Mouse (Mus musculus) frontal cortex, postnatal 10 days (tissue): ENCODE data around the gene Olfr1216.
"Not testable (repeated sequence)": the region's sequence is repeated elsewhere in the genome, so short reads cannot be mapped to it uniquely, and the experiment has no call there.

Experiments used
- DNase-seq, 2 experiments: peaks; one replicate each; pipeline ENCODE4 v3.0.0; 2022; ENCODE audit warnings: low spot score in 2 of 2, mixed read lengths in 1 of 2

The Olfr1216 gene

GRCm38 (mm10) chr2:89018240-89018639, at the start of gene Olfr1216:
Gene Olfr1216, minus strand, starts transcription at chr2:89018340.
- DNase-seq: no peak

- DNase-seq: no peak
These were observed 42.9 kb upstream of the Olfr1216 start, which contains the start of gene Olfr1218 for GRCm38 (mm10) chr2:89061087-89061486. Gene Olfr1218, minus strand, starts transcription at chr2:89061187.

- no peak for DNase-seq
These were observed 13.8 kb upstream of the Olfr1216 start, which contains the start of gene Olfr1217 for GRCm38 (mm10) chr2:89031965-89032364. Gene Olfr1217, minus strand, starts transcription at chr2:89032065.

GRCm38 (mm10) chr2:89021436-89021835, 3.3 kb upstream of the Olfr1216 start:
- not testable (repeated sequence) for DNase-seq

- no peak for DNase-seq
These were observed 11.3 kb downstream of the Olfr1216 start, which contains the start of gene Olfr1215 for GRCm38 (mm10) chr2:89006873-89007272. Gene Olfr1215, minus strand, starts transcription at chr2:89006973.

- no peak for DNase-seq
These were observed 25.6 kb downstream of the Olfr1216 start, which contains the start of gene Olfr1214 for GRCm38 (mm10) chr2:88992553-88992952. Gene Olfr1214, minus strand, starts transcription at chr2:88992653.

GRCm38 (mm10) chr2:88980181-88980580, 38.0 kb downstream of the Olfr1216 start, which contains the start of gene Gm13762:
Gene Gm13762, minus strand, starts transcription at chr2:88980281.
- DNase-seq: no peak
